In the genomic region with DNA sequence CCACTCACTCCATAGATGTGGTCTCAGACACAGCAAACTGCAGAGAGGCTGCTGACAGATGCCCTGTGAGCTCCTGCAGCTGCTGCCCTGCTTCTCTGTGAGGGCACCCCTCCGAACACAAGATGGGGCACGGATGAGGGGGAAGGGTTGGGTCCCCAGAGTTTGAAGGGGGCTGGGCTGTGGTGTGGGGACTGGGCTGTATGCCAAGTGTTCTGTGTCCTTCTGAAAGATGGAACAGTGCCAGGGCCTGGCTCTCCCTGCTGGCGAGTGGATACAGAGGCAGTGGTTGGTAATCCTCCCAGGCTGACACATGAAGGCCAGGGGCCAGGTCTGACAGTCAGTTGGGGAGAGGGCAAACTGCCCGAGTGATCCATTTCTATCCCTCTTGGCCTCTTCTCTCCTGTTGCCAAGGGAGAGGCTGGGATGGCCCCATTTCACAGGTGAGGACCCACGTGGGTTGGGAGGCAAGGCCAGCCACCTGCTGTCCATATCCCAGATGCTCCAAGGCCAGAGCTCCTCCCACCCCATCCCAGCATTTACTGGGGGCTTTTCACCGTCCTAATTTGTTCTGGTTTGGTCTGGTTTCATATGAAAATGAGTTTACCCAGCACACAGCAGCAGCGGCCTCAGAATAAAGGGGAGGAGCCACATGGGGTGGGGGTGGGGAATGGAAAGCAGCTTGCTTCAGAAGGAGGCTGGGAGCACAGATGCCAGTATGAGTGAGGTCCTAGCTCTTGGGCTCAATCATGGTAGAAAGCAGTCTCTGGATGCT, we compare ENCODE assay signal across 7 mouse cellular contexts.
DNase-seq lines count a peak whose midpoint lies in the region; ATAC-seq and TF ChIP-seq lines count a peak whose summit lies in the region.

No protein-coding gene starts in this region.

- no peaks in the 10 kb centered on the region for H3K36me3 ChIP-seq in heart, postnatal 0 days (replicated peaks; ENCODE audit: control insufficient read depth, insufficient read depth, low read length)
- no peaks in the 10 kb centered on the region for H3K36me3 ChIP-seq in forebrain, embryonic 11.5 days (ENCODE audit: control insufficient read depth, insufficient read depth, low read length)
- H3K36me3 ChIP-seq in midbrain, embryonic 11.5 days (ENCODE audit: control insufficient read depth, insufficient read depth, low read length), result no peaks in the 10 kb centered on the region

- no peaks in the 10 kb centered on the region for H3K9me3 ChIP-seq in heart, postnatal 0 days (replicated peaks; ENCODE audit: control insufficient read depth, low read length)
- H3K9me3 ChIP-seq in forebrain, embryonic 11.5 days (ENCODE audit: control insufficient read depth, low read length), result no peaks in the 10 kb centered on the region
- H3K9me3 ChIP-seq in midbrain, embryonic 11.5 days (ENCODE audit: control insufficient read depth, low read length), result no peaks in the 10 kb centered on the region; the same call in 1 of the 2 replicates

- H3K27ac ChIP-seq in heart, postnatal 0 days (ENCODE audit: low read depth), result no peak overlapping the region
- 0 out of 2 replicates have a peak overlapping the region, but pooled peaks have one; percentile 37 for H3K27ac ChIP-seq in forebrain, embryonic 11.5 days (ENCODE audit: low read depth, low read length)
- peak overlapping the region; percentile 78 for H3K27ac ChIP-seq in midbrain, embryonic 11.5 days (ENCODE audit: low read depth, low read length)

- no peak overlapping the region for H3K4me3 ChIP-seq in heart, postnatal 0 days (ENCODE audit: low read depth, low read length)
- H3K4me3 ChIP-seq in forebrain, embryonic 11.5 days (ENCODE audit: low read depth, low read length), result no peak overlapping the region
- no peak overlapping the region for H3K4me3 ChIP-seq in midbrain, embryonic 11.5 days (ENCODE audit: low read depth, low read length)

- no peaks in the 10 kb centered on the region for H3K4me1 ChIP-seq in heart, postnatal 0 days (ENCODE audit: control insufficient read depth, insufficient read depth)
- H3K4me1 ChIP-seq in forebrain, embryonic 11.5 days (replicated peaks; ENCODE audit: control insufficient read depth, insufficient read depth, low read length), result peaks cover 15% of the 10 kb centered on the region
- H3K4me1 ChIP-seq in midbrain, embryonic 11.5 days (ENCODE audit: control insufficient read depth, insufficient read depth, low read length), result peaks cover 38% of the 10 kb centered on the region

- no peak overlapping the region for H3K4me2 ChIP-seq in heart, postnatal 0 days (ENCODE audit: low read depth, low read length)
- no peak overlapping the region for H3K4me2 ChIP-seq in forebrain, embryonic 11.5 days (ENCODE audit: low read depth, low read length, severe bottlenecking)
- no peak overlapping the region for H3K4me2 ChIP-seq in midbrain, embryonic 11.5 days

- 23% methylated on average over 7 of the region's 7 CpGs for WGBS in heart, postnatal 0 days
- 39% methylated on average over 7 of the region's 7 CpGs for WGBS in forebrain, embryonic 11.5 days
- WGBS in midbrain, embryonic 11.5 days, result 24% methylated on average over 7 of the region's 7 CpGs

- peak; percentile 21 for DNase-seq in heart, postnatal 0 days (ENCODE audit: low spot score)
- no peak for DNase-seq in heart, adult 8-10 months (ENCODE audit: low spot score)
- DNase-seq in ZHBTc4 (ENCODE audit: low read depth, low spot score), result peak; percentile 51
- DNase-seq in forebrain, embryonic 11.5 days (ENCODE audit: low spot score), result peak; percentile 64
- DNase-seq in midbrain, embryonic 11.5 days (ENCODE audit: low spot score, missing footprints), result peak; percentile 88
- DNase-seq in urinary bladder, postnatal 36 days (ENCODE audit: low spot score in 2 of 2), result no peak
- no peak for DNase-seq in spleen, postnatal 14 days (ENCODE audit: low spot score in 2 of 2)

- H3K9ac ChIP-seq in heart, postnatal 0 days (replicated peaks; ENCODE audit: low read depth, low read length), result no peak overlapping the region
- H3K9ac ChIP-seq in forebrain, embryonic 11.5 days (ENCODE audit: low read length), result no peak overlapping the region
- H3K9ac ChIP-seq in midbrain, embryonic 11.5 days (ENCODE audit: low read length), result peak overlapping the region; percentile 39

- no peak for ATAC-seq in heart, postnatal 0 days (ENCODE audit: insufficient read depth, low read depth)
- peak; percentile 71 for ATAC-seq in forebrain, embryonic 11.5 days (replicated peaks; ENCODE audit: low FRiP score)
- ATAC-seq in midbrain, embryonic 11.5 days (ENCODE audit: low FRiP score), result peak; percentile 85

- H3K27me3 ChIP-seq in heart, postnatal 0 days (ENCODE audit: control insufficient read depth, insufficient read depth, low read length), result no peaks in the 10 kb centered on the region
- no peaks in the 10 kb centered on the region for H3K27me3 ChIP-seq in forebrain, embryonic 11.5 days (ENCODE audit: control insufficient read depth, insufficient read depth, low read length)
- no peaks in the 10 kb centered on the region; the same call in 1 of the 2 replicates for H3K27me3 ChIP-seq in midbrain, embryonic 11.5 days (ENCODE audit: control insufficient read depth, insufficient read depth, low read length)

- no peak for TF ChIP-seq CTCF in heart, postnatal 0 days (IDR thresholded peaks at IDR 0.05; ENCODE audit: low read depth)

- TF ChIP-seq EP300 in heart, postnatal 0 days (IDR thresholded peaks at IDR 0.05; ENCODE audit: low read depth), result no peak

Comparison
In these comparisons a context has a peak if more than half of its experiments do, and no peak if none do; other contexts are left out.
1. DNase-seq: peak in heart, postnatal 0 days (single experiment), ZHBTc4 (single experiment), forebrain, embryonic 11.5 days (single experiment) and midbrain, embryonic 11.5 days (single experiment); none in heart, adult 8-10 months (single experiment), urinary bladder, postnatal 36 days (0 of 2) and spleen, postnatal 14 days (0 of 2).